Mouse (Mus musculus): ENCODE measurements around the gene A730049H05Rik. TPM values are rescaled to one million over a fixed set of nuclear protein-coding genes. Genes with fewer than 3 reads are reported as not detected.

A730049H05Rik gene
- total RNA-seq (2023): not detected

DNA sequence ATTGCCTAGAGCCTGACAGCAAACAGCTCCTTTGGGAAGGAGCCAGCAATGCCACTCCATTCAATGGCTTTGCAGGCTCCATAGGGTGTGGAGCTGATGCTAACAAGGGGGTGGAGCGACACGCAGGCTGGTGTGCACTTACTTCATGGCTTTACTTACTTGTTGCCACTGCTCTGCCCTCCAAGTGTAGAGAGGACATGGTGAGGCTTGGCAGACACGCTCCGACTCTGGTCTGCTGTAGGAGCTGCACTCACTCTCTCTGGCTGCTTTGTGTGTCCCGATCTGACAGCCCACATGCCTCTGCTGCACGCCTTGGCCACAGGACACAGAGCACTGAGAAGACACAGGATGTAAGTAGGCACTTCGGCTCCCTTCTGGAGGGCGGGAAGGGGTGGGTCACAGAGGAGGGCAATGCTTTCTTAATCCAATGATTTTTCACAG, at the start of gene A730049H05Rik:
A730049H05Rik (plus strand) TSS at position 168 of the 441 bp plus-strand sequence.

DNA sequence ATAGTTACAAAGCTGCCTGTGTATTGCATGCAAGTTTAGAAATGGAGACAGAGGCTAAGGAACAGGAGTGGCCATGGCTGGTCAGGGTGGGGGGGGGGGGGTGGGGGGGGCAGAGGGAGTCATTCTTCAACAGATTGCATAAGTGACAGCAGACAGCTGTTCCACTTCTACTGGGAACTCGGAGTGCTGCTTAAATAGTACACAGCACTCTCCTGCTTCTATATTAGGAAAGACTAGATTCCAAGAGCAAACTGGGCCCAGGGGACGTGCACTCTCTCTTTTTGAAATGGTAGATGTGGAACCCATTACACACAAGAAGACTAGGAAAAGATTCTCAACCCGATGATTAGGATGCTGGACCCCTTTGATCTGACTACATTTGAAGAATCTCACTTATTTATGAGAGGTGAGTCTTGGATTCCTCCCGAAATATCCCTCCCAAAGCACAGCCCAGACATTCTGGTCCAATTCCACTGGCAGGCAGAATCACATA, 52.9 kb downstream of the A730049H05Rik start, which contains the start of gene Gm15737:
Gm15737 (plus strand) TSS at position 269 of the 493 bp plus-strand sequence.

Other genes with a start within 250 kb of the A730049H05Rik start
- gene Prickle2, start 110.3 kb upstream of the A730049H05Rik start, total RNA-seq (2023): under 1 TPM; 0.13 to 0.26 TPM
- not detected for gene Gm15737, start 52.9 kb downstream of the A730049H05Rik start, total RNA-seq (2023)
- gene Adamts9, start 127.0 kb downstream of the A730049H05Rik start, total RNA-seq (2023): under 1 TPM; 0.11 TPM

All from neutrophil, adult 83 days (primary cell).